Mouse (Mus musculus): ENCODE results near the gene Robo1. TPM values are rescaled to one million over a fixed set of nuclear protein-coding genes. Genes with fewer than 3 reads are reported as not detected.

Gene Robo1
- 11.6 and 13.2 TPM in 2 replicates for polyA plus RNA-seq (2011; ENCODE audit: insufficient read depth, insufficient read length, low read depth, missing spikeins)

DNA sequence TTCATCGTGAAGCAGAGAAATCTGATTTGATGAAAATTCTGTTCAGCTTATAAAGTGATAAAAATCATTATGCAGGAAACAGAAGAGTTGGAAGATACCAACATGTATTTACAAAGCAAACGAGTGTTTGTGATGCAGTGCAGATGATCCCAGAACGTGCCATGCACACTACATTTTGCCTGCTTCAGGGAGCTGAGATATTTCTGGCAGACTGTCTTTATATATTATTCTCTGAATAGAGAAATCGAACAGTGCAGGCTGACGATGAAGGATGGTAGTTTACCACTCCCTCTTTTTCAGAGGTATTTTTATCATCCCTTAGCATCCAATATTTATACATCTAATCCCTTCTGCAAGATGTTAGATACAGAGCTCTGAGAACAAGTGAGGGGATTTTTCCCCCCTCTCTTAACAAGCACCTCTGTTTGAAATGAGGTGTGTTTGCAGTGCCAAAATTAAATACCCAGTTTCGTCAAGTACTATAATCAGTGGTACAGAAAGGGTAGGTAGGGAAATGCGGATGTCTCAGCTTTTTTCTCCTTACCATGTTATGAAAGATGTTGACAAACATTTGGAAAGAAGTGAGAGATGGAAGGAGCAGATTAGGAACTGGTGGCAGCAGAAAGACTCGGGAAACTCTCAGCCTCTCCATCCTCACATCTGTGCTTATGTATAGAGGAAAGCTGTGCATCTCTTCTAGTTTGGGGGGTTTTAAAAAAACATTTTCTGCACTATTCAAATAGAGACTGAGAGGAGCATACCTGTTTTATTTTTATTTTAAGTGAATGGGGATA lies at the start of gene Robo1:
Robo1 (plus strand) TSS at position 770 of the 794 bp plus-strand sequence.
- Histone ChIP-seq H3K36me3 (ENCODE audit: control insufficient read depth, insufficient read depth, low read length, poor library complexity, severe bottlenecking) (no peaks in the 10 kb centered on the region), H3K27me3 (ENCODE audit: control insufficient read depth, insufficient read depth, low read length, poor library complexity, severe bottlenecking) (no peaks in the 10 kb centered on the region), H3K9ac (ENCODE audit: low read depth, poor library complexity, severe bottlenecking) (no peak within 1 kb of the TSS), H3K9me3 (replicated peaks; ENCODE audit: control insufficient read depth, insufficient read depth, low read length, poor library complexity, severe bottlenecking) (no peaks in the 10 kb centered on the region), H3K4me3 (ENCODE audit: low read depth, low read length) (no peak within 1 kb of the TSS), H3K4me1 (ENCODE audit: control insufficient read depth, insufficient read depth, low read length) (no peaks in the 10 kb centered on the region), H3K27ac (ENCODE audit: insufficient read depth, low read length) (no peak within 1 kb of the TSS)
- TF ChIP-seq POLR2A (IDR thresholded peaks at IDR 0.05; ENCODE audit: insufficient read depth, low read length) (no peak), CTCF (IDR thresholded peaks at IDR 0.05; ENCODE audit: low read depth, low read length) (no peak)

DNA sequence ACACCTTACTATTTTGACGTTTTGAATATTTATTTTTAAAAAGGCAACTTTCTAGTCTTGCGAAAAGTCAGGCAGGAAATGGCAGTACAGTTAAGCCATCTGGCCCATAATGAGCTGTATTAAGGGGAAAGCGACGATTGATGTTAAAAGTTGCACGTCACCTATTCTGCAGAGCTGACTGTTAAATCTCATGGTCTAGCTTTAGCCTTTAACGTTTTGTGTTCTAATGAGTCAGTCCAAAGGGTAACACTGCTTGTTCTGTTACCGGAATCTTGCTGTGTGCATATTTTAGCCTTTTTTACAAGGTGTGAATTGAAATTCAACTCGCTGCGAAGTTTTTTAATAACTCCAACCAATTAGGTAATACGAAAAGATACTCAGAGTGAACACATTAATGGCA lies 40.3 kb upstream of the Robo1 start:
- Histone ChIP-seq H3K27me3 (ENCODE audit: control insufficient read depth, insufficient read depth, low read length, poor library complexity, severe bottlenecking) (no peaks in the 10 kb centered on the region), H3K9me3 (replicated peaks; ENCODE audit: control insufficient read depth, insufficient read depth, low read length, poor library complexity, severe bottlenecking) (no peaks in the 10 kb centered on the region), H3K36me3 (ENCODE audit: control insufficient read depth, insufficient read depth, low read length, poor library complexity, severe bottlenecking) (no peaks in the 10 kb centered on the region), H3K4me3 (ENCODE audit: low read depth, low read length) (no peak overlapping the region), H3K9ac (ENCODE audit: low read depth, poor library complexity, severe bottlenecking) (no peak overlapping the region), H3K4me1 (ENCODE audit: control insufficient read depth, insufficient read depth, low read length) (no peaks in the 10 kb centered on the region), H3K27ac (ENCODE audit: insufficient read depth, low read length) (no peak overlapping the region)
- TF ChIP-seq POLR2A (IDR thresholded peaks at IDR 0.05; ENCODE audit: insufficient read depth, low read length) (no peak), EP300 (IDR thresholded peaks at IDR 0.05; ENCODE audit: insufficient read depth, low read depth, low read length) (no peak), CTCF (IDR thresholded peaks at IDR 0.05; ENCODE audit: low read depth, low read length) (no peak)

DNA sequence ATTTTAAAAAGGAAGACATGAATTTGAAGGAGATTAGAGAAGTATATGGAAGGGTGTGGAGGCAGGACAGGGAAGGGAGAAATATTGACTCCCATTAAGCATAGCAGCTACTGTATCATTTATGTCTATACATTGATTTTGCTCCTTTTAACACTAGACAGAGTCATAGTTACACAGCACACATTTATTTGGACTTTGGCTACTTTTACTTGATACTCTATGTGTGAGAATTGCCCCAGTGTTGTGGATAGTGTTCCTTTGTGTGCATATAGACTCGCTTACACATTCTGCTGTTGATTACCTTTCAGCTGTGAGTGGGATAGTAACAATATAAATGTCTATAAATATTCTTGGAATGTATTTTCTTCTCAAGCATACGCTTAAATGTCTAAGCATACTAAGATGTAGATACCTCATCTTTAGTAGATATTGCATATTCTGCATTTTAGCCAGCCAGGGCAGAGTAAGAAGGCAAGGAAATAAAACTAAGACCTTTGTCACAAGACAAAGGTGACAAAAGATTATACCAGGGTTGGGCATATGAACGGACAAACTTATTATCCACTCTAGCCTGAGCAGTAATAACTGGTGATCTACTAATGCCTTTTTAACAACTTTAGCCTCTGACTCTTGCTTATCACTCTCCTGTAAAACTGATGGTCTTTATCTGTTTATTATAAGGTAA lies 31.6 kb upstream of the Robo1 start:
- no peaks in the 10 kb centered on the region for H3K9me3 ChIP-seq (replicated peaks; ENCODE audit: control insufficient read depth, insufficient read depth, low read length, poor library complexity, severe bottlenecking)
- H3K27ac ChIP-seq (ENCODE audit: insufficient read depth, low read length) = no peak overlapping the region

DNA sequence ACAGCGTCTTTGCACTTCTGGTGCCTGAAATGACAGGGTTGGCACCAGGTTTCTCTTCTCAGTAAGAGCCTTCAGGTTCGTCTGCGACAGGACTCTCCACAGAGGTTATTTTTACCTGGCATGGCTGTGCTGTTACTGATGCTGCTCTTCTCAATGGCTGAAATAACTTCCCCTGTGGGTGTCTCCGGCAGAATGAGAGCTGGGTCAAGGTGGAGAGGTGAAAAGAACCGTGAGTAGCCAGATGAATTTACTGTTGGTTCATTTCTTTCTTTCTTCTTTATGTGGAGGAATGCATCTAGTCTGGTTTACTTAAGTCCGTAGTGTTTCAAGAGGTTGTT lies 194 bp downstream of the Robo1 start:
- Histone ChIP-seq H3K27ac (ENCODE audit: insufficient read depth, low read length) (no peak overlapping the region), H3K9ac (ENCODE audit: low read depth, poor library complexity, severe bottlenecking) (no peak overlapping the region), H3K4me1 (ENCODE audit: control insufficient read depth, insufficient read depth, low read length) (no peaks in the 10 kb centered on the region), H3K9me3 (replicated peaks; ENCODE audit: control insufficient read depth, insufficient read depth, low read length, poor library complexity, severe bottlenecking) (no peaks in the 10 kb centered on the region), H3K36me3 (ENCODE audit: control insufficient read depth, insufficient read depth, low read length, poor library complexity, severe bottlenecking) (no peaks in the 10 kb centered on the region), H3K27me3 (ENCODE audit: control insufficient read depth, insufficient read depth, low read length, poor library complexity, severe bottlenecking) (no peaks in the 10 kb centered on the region), H3K4me3 (ENCODE audit: low read depth, low read length) (no peak overlapping the region)
- TF ChIP-seq CTCF (IDR thresholded peaks at IDR 0.05; ENCODE audit: low read depth, low read length) (no peak), EP300 (IDR thresholded peaks at IDR 0.05; ENCODE audit: insufficient read depth, low read depth, low read length) (no peak), POLR2A (IDR thresholded peaks at IDR 0.05; ENCODE audit: insufficient read depth, low read length) (no peak)

More for the DNA sequence above, 31.6 kb upstream of the Robo1 start:
- Histone ChIP-seq H3K27me3 (ENCODE audit: control insufficient read depth, insufficient read depth, low read length, poor library complexity, severe bottlenecking) (no peaks in the 10 kb centered on the region), H3K4me1 (ENCODE audit: control insufficient read depth, insufficient read depth, low read length) (no peaks in the 10 kb centered on the region), H3K9ac (ENCODE audit: low read depth, poor library complexity, severe bottlenecking) (no peak overlapping the region), H3K36me3 (ENCODE audit: control insufficient read depth, insufficient read depth, low read length, poor library complexity, severe bottlenecking) (no peaks in the 10 kb centered on the region), H3K4me3 (ENCODE audit: low read depth, low read length) (no peak overlapping the region)
- no peak for TF ChIP-seq CTCF (IDR thresholded peaks at IDR 0.05; ENCODE audit: low read depth, low read length)
- TF ChIP-seq POLR2A (IDR thresholded peaks at IDR 0.05; ENCODE audit: insufficient read depth, low read length) = no peak
- TF ChIP-seq EP300 (IDR thresholded peaks at IDR 0.05; ENCODE audit: insufficient read depth, low read depth, low read length) = no peak

DNA sequence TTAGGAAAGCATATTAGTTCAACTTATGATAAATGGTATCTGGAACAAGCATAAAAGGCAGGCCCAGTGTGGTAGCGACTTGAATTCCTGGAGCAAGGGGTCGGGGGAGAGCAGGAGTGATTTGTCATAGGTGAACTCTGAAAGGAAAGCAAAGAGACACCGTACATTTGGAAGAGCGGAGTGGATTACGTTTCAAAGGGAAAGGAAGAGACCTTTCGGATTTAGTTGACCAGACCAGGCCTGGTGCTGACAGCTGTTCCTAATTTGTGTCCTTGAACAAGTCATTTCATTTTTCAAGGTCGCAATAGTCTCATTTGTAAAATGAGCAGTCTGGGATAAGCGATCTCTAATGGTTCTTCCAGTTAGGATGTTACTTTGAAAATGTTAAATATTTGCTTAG lies 19.2 kb downstream of the Robo1 start:
- H3K4me3 ChIP-seq (ENCODE audit: low read depth, low read length) = no peak overlapping the region
- H3K9me3 ChIP-seq (replicated peaks; ENCODE audit: control insufficient read depth, insufficient read depth, low read length, poor library complexity, severe bottlenecking) = no peaks in the 10 kb centered on the region
- no peak overlapping the region for H3K9ac ChIP-seq (ENCODE audit: low read depth, poor library complexity, severe bottlenecking)
- no peaks in the 10 kb centered on the region for H3K36me3 ChIP-seq (ENCODE audit: control insufficient read depth, insufficient read depth, low read length, poor library complexity, severe bottlenecking)
- no peak for TF ChIP-seq POLR2A (IDR thresholded peaks at IDR 0.05; ENCODE audit: insufficient read depth, low read length)
- TF ChIP-seq EP300 (IDR thresholded peaks at IDR 0.05; ENCODE audit: insufficient read depth, low read depth, low read length) = no peak
- no peak for TF ChIP-seq CTCF (IDR thresholded peaks at IDR 0.05; ENCODE audit: low read depth, low read length)
- H3K4me1 ChIP-seq (ENCODE audit: control insufficient read depth, insufficient read depth, low read length) = no peaks in the 10 kb centered on the region
- no peaks in the 10 kb centered on the region for H3K27me3 ChIP-seq (ENCODE audit: control insufficient read depth, insufficient read depth, low read length, poor library complexity, severe bottlenecking)
- no peak overlapping the region for H3K27ac ChIP-seq (ENCODE audit: insufficient read depth, low read length)

DNA sequence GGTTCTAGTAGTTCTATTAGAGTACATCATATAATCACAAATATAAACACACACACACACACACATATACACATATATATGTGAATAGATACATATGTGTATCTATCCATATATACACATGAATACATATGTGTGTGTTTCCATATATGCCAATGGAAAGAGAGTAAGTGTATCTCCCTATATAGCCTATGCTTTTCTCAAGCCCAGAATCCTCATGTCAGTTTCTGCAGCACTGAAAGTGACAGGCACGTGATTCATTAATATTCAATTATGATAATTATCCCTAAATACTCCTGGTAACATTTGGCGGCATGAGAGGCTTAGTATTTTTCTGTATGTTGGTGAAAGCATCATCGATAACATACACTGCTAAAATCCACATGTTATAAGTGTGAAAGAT lies 20.5 kb downstream of the Robo1 start:
- Histone ChIP-seq H3K27ac (ENCODE audit: insufficient read depth, low read length) (no peak overlapping the region), H3K9ac (ENCODE audit: low read depth, poor library complexity, severe bottlenecking) (no peak overlapping the region), H3K4me1 (ENCODE audit: control insufficient read depth, insufficient read depth, low read length) (no peaks in the 10 kb centered on the region), H3K9me3 (replicated peaks; ENCODE audit: control insufficient read depth, insufficient read depth, low read length, poor library complexity, severe bottlenecking) (no peaks in the 10 kb centered on the region), H3K27me3 (ENCODE audit: control insufficient read depth, insufficient read depth, low read length, poor library complexity, severe bottlenecking) (no peaks in the 10 kb centered on the region), H3K4me3 (ENCODE audit: low read depth, low read length) (no peak overlapping the region), H3K36me3 (ENCODE audit: control insufficient read depth, insufficient read depth, low read length, poor library complexity, severe bottlenecking) (no peaks in the 10 kb centered on the region)
- TF ChIP-seq POLR2A (IDR thresholded peaks at IDR 0.05; ENCODE audit: insufficient read depth, low read length) (no peak), EP300 (IDR thresholded peaks at IDR 0.05; ENCODE audit: insufficient read depth, low read depth, low read length) (no peak), CTCF (IDR thresholded peaks at IDR 0.05; ENCODE audit: low read depth, low read length) (no peak)
